Mouse (Mus musculus) spleen, postnatal 36 days (tissue): ENCODE data around the gene Ero1lb.
A peak's percentile ranks its signal among the peaks of the same experiment; 100 is the strongest.

Experiments
- DNase-seq, 2 experiments: peaks; one replicate each; pipeline ENCODE4 v3.0.0; 2022; ENCODE audit warnings: low spot score in 2 of 2, mixed read lengths in 1 of 2

The Ero1lb gene

DNA sequence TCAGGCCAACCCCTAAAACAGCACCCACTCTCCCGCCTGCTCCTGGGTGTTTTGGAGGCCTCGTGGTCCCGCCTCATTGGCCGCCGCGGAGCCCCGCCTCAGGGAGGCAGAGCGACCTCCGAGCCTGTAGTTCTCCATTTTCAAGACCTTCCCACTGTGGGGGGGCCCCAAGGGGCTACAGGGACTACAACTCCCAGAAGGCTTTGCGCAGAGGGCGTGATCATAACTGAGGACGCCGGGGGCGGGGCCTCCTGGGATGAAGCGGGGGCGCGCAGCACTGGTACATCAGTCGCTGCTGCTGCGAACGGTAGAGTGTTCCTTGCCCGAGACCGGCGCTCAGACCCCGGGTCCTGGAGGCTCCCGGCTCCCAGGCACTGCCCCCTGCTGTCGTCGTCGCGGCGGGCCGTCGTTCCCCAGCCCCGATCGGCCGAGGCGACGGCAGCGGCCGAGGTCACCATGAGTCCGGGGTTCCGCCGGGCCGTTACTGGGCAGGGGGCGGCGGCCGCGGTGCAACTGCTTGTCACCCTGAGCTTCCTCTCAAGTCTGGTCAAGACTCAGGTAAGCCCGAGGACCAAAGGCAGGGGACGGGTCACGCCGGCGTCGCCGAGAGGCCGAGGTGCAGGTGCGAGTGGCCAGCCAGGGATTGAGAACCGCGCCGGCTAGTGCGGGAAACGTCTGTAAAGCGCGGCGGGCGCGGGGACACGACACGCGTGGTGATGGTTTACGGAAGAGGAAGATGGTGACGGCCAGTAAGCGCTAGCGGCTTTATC is at the start of gene Ero1lb:
TSS of gene Ero1lb (plus strand) at position 254 of the 770 bp plus-strand sequence.
- DNase-seq, result peak; percentile 99

DNA sequence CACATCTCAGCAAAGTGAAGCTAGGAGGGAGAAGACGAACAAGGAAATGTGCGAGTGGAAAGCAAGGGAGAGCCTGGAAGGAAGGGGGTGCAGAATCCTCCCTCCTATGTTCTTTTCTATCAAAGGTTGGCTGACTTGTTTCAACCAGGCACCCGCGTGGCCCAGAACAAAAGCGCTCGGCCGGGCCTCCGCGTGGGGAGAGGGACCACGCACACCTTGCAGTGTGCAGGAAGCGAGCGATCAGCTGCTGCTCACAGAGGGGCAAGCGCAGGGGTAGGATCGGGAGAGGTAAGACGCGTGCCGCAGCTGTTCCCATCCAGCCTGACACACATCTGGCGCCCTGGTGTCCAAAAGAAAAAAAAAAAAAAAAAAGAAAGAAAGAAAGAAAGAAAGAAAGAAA is 46.3 kb upstream of the Ero1lb start:
- DNase-seq, result peak in 1 of 2 experiments; percentile 31

DNA sequence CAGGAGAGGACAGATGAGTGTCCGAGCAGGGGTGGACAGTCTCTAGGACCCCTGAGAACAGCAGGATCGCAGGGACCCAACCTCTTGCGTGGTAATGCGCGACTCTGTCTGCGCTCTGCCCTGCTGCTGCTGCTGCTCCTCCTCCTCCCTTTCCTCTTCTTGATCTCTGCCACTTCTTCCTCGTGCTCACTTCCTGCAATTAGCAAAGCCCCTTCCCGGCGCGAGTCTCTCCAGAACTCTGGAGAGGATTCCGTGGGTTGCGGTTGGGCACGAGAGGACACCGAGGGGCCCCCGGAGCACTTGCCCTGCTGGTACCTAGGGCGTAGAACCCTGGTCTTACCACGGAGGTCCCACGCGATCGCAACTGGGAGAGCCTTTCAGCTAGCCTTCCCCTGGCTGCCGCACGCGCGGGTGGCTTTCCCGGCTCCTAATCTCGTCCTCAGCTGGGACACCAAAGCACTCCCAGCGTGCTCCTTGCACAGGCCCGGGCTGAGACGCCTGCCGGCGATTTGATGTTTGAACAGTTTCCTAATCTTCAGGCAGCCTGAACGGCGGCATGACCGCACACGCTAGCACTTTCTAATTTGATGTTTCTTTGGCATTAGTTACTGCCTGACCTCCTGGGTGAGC is 45.6 kb upstream of the Ero1lb start, which contains the start of gene Edaradd:
TSS of gene Edaradd (minus strand) at position 484 of the 630 bp plus-strand sequence.
- peak; percentile 51 to 57 for DNase-seq

DNA sequence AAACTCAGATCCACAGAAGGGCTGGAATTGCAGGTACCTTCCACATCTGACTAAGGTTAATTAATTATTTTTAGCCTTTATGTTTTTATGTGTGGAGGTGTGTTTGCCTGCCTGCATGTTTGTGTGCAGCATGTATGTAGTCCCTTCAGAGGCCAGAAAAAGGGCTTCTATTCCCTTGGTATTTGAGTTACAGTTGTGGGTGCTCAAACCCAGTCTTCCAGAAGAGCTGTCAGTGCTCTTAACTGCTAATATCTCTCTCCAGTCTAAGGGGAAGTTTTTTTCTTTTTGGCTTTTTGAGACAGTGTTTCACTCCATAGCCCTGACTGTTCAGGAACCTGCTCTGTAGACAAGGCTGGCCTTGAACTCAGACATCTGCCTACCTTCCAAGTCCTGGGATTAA is 43.3 kb upstream of the Ero1lb start:
- DNase-seq, result peak; percentile 62 to 67

DNA sequence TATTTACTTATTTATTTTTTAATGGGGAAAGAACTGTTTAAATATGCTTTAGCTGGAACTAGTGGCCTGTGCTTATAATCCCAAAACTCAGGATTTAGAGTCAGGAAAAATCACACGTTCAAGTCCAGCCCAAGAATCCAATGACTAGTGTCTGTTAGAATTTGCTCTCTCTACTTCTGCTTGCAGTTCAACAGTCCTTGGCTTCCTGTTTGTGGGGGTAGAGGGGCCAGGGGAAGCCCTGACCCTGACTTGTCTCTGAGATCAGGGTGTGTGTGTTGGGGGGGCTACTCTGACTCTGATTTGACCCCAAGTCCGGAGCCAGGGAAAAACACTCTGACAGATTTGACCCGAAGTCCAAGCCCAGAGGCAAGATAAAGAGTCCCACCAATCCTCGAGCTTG is 40.0 kb upstream of the Ero1lb start:
- peak in 1 of 2 experiments; percentile 33 for DNase-seq

DNA sequence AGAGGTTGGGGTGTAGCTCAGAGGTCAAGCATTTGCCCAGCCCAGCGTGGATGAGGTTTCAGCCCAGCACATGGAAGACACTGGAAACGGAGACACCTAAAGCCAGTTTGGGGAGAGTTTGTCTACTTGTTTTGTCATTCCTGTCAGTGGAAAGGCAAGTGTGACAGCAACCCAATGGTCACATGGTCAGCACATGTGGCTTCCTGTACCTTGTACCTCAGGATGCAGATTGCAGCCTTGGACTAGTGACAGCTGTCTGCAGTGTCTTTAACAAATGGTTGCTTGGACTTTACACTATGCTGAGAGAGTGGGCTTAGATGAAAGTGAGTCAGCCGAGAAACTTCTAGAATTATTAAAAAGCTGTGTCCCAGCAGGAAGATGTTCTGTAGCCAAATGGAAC is 31.0 kb upstream of the Ero1lb start:
- DNase-seq, result no peak

DNA sequence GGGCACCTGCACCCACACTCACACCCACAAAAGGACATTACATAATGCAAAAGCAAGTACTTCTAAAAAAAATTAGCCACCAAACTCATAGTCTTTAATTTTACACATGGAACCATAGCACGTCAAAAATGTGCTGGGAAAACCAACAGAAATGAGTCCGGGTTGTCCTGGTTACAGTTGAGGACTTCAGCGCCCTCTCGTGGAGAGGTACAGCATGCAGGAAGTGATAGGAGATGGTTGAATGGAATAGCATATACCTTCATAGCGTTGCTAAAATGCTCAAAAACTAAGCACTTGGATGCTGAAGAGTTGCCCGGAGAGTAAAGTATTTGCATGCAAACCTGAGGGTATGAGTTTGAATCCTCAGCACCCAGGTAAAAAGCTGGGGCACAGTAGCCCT is 27.7 kb upstream of the Ero1lb start:
- DNase-seq, result peak; percentile 63 to 73

DNA sequence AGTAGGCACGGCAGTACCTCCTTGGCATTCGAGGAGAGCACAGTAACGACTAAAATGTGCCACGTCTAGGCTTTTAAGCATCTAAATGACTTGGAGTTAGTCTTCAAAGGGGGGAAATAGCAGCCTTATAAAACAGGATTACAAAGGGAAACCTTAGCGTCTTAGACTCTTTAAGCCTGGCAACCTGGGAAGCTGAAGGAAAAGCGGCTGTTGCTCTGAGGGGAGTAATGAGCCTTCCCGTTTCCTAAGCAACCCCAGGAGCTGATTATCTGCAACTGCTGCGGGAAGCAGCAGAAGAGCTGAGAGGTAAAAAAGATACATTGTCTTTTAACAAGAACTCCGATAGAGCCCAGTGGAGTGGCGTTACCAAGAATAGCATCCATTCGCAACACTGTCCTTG is 26.0 kb upstream of the Ero1lb start:
- DNase-seq, result no peak

DNA sequence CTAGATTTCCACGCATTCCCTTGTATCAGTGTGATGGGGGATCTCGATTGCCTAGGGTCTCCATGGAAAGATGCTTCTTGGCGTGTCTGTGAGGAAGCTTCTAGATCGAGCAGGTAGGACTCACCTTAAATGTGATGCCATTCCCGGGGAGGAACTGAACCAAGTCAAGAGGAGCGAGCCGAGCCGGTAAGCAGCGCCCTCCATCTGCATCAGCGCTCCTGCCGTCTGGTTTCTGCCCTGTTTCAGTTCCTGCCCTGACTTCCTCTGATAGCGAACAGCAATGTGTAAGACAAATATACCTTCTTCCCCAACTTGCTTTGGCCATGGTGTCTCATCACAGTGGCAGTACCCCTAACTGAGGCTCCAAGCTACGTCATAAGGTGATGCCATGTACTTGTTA is 25.6 kb upstream of the Ero1lb start:
- DNase-seq, result peak; percentile 60 to 68

DNA sequence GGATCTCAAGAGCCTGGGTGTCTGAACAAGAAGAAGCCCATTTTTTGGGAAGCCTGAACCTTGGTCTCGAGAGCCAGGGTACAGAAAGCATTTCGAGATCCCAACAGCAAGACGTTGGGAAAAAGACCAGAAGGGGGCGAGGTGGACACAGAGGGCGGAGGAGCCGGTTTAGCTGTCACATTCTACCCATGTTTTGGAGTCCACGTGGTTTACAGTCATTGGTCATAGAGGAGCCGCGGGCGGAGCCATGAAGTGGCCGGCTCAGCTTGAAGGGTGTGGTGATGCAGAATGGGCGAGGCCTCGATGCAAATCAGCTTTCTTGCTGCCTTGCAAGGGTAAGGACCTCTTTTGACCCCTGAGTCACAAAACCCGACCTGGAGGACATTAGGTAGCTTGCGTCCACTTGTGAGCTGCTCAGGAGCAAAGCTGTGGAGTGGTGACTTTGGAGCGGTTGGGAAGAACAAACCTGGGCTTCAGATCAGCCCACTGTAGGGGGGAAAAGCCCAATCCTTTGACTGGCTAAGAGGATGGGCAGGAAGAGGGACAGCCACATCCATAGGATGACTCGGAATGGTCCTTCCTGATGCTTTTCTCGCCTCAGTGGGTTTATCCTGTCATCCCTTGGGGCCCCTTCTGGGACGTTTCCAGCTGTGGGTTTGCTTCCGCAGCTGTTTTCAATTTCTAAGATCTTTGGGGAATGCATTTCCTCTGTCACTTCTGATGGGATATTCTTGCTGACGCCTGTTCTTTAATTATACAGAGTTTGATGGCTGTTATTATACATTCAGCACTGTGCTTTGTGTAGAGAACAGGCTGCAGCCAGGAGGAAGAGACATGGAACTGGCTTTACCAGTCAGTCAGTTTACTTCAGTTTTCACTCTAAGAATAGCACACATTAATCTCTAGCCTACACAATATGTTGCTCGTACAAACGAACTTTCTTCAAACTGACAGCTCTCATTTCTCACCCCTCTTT is 23.4 kb upstream of the Ero1lb start:
- peak; percentile 78 to 81 for DNase-seq

DNA sequence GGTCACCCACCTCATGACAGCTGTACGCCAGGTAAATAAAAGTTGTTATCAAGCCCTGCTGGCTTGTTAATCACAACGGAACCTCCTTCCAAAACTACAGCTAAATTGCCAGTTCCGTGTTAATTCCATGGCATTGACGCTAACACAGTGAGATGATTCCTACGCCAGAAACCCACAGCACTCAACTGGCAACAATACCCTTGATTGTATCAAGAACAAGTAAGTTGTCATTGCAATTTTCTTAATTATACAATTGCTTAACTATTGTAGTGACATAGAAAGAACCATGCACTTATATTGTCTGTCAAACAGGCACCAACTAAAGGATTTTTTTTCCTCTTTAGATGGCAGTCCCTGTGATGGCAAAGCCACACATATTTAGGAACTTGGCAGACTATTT is 22.4 kb upstream of the Ero1lb start:
- DNase-seq, result no peak

DNA sequence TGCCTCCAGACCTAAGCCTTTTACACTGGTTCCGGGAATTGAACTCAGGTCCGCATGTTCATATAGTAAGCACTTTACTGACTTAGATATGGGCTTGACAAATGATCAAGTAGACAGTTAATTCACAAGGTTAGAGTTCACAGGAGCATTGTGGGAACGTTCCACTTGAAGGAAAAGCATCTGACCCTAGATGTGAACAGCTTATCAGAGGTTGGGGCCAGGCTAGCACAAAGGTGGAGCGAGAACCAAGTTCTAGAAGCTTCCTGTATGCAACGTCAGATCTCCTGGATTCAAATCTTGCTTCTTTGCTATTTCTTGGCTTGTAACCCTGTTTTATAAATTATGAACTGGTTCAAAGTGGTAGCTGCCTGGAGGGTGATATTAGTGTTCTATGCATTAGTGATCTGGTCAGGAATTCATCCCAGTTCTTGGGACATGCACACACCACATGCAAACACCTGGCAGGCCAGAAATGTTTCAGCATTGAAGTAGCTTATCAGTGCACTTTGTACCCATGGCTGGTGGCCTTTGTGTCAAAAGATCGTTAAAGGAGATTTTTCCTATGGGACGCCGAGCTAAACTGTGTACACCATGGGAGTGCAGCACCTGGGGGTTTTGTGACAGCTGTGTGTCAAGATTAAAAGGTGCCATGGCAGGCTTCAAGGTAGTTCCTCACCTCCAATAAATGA is 21.6 kb upstream of the Ero1lb start:
- no peak for DNase-seq

DNA sequence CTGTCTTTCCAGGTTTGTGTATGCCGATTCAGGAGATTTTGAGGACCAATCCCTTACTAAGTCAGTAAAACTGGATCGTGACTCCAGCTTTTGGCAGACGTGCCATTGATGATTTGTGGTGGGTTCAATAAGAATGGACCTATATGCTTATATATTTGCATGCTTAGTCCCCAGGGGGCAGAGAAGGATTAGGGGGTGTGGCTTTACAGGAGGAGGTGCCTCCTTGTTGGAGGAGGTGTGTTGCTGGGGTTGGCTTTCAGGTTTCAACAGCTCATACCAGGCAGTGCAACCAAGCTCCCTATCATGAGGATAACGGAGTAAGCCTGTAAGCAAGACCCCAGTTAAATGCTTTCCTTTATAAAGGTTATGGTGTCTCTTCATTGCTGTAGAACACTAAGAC is 11.5 kb upstream of the Ero1lb start:
- peak; percentile 44 to 68 for DNase-seq

DNA sequence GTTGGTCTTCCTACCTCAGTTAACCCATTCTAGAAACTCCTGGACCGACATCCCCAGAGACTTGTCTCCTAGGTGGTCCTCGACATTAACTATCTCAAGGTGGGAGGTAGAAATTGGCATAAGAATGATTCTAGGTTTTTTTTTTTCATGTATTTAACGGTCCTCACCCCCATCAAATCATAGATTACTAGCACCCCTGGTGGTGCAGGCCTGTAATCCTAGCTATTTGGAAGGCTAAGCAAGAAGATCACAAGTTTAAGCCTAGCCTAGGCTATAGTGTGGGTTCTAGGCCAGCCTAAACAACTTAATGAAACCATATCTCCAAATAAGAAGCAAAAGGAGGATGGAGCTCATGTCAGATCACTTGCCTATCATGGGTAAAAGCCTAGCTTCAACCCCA is 6.6 kb upstream of the Ero1lb start:
- DNase-seq, result no peak

DNA sequence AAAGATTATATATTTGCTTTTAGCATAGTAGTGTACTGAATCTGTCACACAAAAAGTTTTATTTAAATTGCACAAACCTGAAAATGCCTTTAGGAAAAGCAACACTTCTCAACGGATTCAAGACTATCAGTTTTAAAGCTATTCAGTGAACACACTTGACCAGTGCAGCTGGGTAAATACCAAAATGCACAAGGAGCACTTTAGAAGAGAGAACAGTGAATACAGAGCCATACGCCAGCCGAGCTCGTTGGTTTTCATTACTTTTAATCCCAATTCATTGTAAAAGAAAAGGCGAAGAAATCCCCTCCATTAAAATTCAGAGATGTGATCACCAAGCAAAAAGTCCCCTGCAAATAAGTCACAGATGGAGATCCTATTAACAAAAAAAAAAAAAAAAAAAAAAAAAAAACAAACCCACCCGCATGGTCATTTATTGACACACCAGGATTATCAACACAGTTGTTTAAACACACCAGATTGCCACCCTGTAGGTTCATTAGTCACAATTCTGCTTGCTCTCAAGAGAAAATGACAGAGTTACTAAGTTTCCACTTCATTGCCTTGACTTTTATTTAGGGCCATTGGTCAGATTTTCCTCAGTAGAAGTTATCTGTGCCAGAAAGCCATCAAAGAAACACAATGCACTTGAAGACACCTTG is 6.1 kb upstream of the Ero1lb start:
- DNase-seq, result no peak

DNA sequence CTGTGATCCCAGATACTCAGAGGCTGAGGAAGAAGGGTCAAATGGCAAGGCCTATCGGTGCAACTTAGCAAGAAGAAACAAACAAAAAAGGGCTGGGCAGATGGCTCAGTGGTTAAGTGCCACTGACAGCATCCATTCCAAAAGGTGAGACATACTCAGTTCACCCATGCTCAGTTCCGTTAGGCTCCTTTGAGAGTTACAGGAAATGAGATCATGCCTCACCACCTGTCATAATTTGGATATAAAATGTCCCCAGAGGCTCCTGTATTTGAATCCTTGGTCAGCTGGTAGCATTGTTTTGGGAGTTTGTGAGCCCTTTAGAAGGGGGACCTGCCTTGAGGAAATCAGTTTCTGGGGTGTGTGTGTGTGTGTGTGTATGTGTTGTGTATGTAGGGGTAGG is 3.9 kb upstream of the Ero1lb start:
- peak; percentile 72 to 85 for DNase-seq

DNA sequence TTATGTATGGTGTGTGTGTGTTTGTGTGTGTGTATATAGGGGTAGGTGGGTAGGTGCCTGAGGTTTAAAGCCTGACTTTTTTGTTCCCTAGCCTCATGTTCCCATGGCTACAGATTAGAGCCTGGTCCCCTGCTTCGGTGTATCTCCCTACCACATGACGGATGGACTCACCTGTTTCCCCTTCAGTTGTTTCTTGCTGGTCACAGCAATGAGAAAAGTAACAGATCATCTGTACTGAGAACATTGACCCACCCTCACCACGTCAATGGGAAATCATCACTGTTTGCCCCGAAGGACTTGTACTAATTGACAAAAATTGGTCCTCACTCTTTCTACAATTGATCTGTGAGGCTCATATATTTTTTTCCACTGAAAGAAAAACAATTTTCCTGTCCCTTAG is 3.4 kb upstream of the Ero1lb start:
- DNase-seq, result peak; percentile 6 to 14

DNA sequence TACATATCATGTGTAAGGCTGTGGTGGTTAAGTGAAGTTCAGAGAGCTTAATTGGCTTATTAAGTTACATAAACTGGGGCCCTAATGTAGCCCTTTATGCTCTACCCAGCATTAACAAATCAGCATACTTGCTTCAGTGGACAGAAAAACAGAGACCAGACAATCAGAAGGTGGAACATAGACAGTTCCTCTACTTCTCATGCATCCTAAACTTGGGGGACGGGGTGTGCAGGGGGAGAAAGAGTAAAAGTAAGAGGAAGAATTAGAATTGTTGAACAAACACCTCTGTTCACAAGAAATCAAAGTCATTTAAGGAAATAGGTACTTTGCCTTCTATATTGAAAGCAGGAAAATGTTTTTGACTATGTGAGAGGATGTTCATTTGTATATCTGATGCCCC is 2.3 kb downstream of the Ero1lb start:
- DNase-seq, result peak; percentile 13 to 29

DNA sequence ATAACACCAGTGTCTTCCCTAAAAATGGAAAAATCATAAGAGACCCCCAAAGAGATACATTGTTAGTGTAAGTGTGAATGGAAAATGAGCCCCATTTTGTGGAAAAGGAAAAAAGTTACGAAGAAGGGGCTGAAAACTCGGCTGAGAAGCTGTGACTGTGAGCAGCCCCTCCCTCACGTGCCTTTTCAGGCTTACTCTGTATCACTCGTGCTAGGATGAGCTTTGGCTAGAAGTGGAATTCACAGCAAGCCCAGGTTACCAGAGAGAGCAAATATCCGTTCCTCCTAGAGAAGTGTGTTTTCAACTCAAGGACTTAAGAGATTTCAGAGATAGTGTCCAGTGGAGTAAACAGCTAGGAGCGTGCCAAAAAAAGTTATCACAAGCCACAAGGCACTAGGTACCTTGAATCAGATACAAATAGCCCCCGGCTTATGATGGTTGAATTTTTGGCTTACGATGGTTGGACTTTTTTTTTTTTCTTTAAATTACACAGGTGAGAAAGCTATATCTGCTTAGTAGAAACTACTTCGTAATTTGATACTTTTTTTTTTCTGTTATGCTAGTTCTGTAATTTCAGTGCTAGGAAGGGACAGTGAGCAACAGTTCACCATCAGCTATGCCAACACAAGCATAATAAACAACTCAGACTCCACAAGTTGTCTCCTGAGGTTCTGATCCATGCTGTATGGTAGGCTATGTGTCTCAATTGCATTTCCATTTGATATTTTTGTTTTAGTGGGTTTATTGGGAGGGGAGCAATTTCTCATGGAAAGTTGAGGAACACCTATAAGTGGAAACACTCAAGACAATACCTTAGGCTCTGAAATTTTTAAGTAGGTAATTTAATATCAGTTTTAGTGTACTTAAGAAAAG is 3.2 kb downstream of the Ero1lb start:
- no peak for DNase-seq

DNA sequence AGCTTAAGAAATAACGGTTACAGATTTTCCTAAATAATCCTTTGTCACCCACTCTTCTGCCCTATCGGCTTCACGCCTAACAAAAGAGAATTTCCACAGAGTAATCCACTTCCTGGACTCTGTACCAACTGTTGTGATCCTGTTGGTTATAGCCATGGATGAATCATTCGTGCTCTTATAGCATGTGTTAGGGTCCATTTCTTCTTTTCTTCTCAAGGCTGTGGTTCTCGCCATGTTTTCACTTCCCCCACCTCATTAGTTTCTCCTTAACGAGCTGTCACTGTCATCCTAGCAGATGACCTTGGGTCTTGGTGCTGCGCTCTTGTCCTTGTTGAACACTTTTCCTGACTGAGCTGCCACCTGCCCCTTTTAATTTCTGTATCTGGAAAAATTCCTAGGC is 4.1 kb downstream of the Ero1lb start:
- peak in 1 of 2 experiments; percentile 8 for DNase-seq
